Mouse (Mus musculus): Measurements from ENCODE around the gene P4hb.

DNA sequence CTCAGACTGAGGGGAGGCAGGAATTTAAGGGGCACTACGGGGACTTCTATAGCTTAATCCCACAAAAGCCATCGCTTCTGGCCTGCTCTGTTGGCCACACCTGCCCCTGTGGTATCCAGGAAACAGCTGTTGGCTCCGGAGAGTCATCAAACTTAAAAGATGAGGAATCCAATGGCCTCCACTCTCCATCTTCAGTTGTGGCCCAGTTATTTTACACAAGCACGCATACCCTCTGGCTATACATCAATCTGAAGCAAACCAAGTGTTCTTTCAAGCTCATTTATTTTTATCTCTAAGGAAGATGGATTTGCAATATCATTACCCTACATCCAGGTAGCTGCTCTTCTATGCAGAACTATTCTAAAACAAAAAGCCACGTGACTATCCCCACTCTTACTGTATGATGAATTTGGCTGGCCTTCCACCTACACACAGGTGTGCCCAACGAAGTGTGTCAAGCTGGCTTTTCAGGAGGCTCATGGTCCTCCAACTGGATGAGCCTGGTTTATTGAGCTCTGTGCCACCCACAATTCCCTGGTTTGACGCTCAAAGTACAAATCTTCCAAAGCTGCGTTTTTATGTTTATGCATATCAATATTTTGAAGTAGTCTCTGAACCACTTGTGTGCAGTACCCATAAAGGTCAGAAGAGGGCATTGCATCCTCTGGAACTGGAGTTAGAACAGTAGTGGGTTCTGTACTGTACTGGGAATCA lies 9.4 kb upstream of the P4hb start:
- TF ChIP-seq TCF12 (IDR thresholded peaks at IDR 0.05; ENCODE audit: insufficient read depth, poor library complexity, severe bottlenecking) (no peak), POLR2AphosphoS2 (IDR thresholded peaks at IDR 0.05; ENCODE audit: insufficient read length, low read depth) (no peak), USF1 (IDR thresholded peaks at IDR 0.05; ENCODE audit: low read depth) (no peak), MYOD1 (IDR thresholded peaks at IDR 0.05; ENCODE audit: control insufficient read depth in 1 of 3, insufficient read length in 2 of 3, low read depth in 2 of 3) (peak in 2 of 3 experiments; percentile 57 to 63), POLR2A (IDR thresholded peaks at IDR 0.05; ENCODE audit: insufficient read length, low read depth) (no peak), MAX (IDR thresholded peaks at IDR 0.05; ENCODE audit: low read depth) (no peak), MYOG (IDR thresholded peaks at IDR 0.05; ENCODE audit: control insufficient read depth in 1 of 3, insufficient read depth in 1 of 3, insufficient read length in 2 of 3, low read depth in 2 of 3) (peak in 2 of 3 experiments; percentile 18 to 61), SRF (IDR thresholded peaks at IDR 0.05; ENCODE audit: control insufficient read depth, insufficient read length, low read depth) (no peak), E2F4 (IDR thresholded peaks at IDR 0.05; ENCODE audit: insufficient read depth) (no peak), REST (IDR thresholded peaks at IDR 0.05; ENCODE audit: insufficient read depth, insufficient read length) (no peak), TCF3 (IDR thresholded peaks at IDR 0.05; ENCODE audit: insufficient read length, low read depth) (no peak), CEBPB (IDR thresholded peaks at IDR 0.05; ENCODE audit: insufficient read depth, poor library complexity, severe bottlenecking) (no peak)
